Mouse (Mus musculus): Measurements from ENCODE around the gene Bcl2l12. TPM values are rescaled to one million over a fixed set of nuclear protein-coding genes. Genes with fewer than 3 reads are reported as not detected.
"Not testable (repeated sequence)": the region's sequence is repeated elsewhere in the genome, so short reads cannot be mapped to it uniquely, and the experiment has no call there.

Gene Bcl2l12
- 18.7 and 24.4 TPM in 2 replicates for total RNA-seq (2021)
- long read RNA-seq, partial matches to known transcripts = 5 of 12 reads
- long read RNA-seq, other reads (novel, unspliced or antisense) = 3 of 12 reads

DNA sequence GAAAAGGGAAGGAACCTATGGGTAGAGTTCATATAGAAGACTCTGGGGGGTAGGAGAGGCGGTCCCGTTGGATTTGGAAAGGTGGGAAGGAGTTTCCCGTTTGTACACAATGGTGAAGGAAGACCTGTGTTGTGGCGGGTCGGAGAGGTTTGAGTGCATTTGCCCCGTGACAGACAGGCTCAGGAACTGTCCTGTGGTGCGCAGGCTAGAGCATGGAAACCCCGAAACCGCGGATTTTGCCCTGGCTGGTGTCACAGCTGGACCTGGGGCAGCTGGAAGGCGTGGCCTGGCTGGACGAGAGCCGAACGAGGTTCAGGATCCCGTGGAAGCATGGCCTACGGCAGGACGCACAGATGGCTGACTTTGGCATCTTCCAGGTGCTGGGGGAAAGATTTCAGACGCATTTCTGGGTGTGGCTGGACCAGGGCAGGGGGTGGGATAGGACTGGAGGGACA lies at the start of gene Bcl2l12:
Bcl2l12 (minus strand) TSS at position 212 of the 455 bp plus-strand sequence.
- peak; percentile 70 for DNase-seq

DNA sequence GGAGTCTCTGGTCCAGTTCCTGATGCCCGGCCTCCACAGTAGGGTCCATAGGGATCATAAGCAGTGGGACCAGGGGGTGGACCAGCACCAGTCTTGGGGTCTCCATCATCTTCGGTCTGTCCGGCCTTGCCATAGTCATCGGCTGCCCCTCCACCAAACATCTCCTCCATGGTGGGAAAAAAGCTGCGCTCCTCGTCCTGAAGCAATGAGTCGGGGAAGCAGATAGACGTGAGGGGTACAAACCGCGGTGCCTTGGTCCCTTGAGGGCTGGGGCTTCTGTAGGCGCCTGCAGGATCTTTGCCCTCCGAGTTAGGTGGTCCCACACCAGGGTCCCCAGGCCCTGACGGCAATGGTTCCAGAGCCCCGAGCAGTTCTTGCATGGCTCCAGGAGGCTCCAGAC lies 49.0 kb upstream of the Bcl2l12 start:
- no peak for DNase-seq

DNA sequence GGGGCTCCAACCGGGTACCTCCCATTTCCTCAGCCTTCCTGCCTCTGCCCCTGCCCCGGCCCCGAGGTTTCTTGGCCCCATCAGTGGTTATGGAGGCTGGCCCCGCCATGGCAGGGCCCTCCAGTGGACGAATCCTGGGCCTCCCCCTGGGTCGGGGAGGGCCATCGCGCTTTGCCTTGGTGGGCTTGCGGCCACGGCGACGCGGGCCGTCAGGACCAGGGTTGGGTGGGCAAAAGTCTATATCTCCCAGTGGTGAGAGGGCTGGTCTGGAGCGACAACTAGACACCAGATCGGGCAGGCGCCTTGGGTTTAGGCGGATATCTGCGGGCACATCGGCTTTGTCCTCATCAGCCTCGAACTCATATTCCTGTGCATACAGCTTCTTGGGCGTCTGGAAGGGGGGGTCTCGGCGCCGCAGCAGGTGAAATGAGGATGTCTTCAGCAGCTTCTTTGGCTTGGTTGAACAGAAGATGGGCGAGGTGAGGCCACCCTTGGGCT lies 48.4 kb upstream of the Bcl2l12 start:
- DNase-seq = no peak

DNA sequence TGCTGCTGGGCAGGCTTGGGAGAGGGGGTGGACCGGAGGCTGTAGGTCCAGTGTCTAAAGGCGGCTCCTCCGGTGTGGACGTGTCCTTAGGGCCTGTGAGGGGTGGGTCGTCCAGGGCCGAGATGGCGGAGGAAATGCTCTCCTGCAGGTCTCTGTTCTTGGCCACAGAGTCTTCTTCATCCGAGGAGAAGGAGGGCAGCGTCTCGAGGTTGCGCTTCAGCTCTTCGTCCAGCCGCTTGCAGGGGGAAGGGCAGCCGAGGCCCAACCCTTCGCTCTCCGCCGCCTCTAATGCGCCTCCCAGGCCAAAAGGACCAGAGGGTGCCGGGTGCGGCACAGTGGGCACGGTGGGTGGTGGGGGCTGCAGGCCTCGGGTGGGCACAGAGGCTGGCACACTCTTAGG lies 47.2 kb upstream of the Bcl2l12 start:
- DNase-seq = no peak

DNA sequence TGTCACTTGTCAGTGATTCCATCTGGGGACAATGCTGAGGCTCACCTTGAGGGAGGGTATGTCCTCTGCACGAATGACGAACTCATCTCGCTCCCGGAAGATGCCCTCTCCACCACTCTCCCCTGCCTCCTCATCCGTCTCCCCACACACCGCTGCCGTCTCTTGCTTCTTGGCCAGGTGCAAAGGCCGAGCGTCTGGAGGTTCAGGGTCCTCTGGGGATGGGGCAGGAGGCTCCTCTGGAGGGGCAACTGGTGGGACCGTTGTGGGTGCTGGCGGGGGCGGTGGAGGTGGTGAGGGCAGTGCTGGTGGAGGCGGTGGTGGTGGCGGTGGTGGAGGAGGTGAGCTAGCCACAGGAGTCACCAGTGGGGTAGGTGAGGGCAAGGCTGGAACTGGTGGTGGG lies 44.8 kb upstream of the Bcl2l12 start:
- DNase-seq = no peak

DNA sequence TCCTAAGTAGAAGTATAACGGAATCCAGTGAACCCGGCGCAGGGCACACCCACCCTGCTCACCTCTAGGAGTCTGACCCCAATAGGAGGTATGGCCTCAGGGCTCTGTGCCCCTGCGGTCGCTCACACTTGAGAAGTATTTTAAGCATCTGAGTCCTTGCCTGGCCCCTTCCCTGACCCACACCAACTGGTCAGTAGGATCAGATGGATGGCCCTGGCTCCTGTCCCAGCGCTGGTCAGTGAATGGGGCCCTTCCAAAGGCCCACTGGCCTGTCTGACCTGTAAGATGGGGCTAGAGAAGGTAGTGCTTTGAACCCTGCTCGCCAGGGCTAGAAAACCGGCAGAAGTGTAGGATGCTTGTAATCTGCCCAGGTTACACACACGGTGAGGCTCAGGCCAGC lies 42.3 kb upstream of the Bcl2l12 start:
- DNase-seq = no peak

DNA sequence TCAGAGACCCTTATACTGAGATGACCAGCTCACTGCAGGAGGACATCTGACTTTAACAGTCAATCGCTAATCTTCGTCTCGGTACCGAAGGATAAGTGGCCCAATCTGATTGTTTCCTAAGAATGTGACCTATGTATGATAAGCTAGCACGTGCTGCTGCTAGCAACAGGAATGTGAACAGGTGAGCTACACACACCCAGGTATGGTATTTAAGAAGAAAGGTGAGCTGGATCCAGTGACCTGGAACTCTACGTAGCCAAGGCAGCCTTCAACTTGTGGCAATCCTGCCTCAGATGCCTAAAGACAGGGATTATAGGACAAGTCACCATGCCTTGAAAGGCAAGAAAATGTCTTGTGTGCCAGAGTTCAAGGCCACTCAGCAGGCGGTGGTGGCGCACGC lies 39.9 kb upstream of the Bcl2l12 start:
- DNase-seq = no peak

DNA sequence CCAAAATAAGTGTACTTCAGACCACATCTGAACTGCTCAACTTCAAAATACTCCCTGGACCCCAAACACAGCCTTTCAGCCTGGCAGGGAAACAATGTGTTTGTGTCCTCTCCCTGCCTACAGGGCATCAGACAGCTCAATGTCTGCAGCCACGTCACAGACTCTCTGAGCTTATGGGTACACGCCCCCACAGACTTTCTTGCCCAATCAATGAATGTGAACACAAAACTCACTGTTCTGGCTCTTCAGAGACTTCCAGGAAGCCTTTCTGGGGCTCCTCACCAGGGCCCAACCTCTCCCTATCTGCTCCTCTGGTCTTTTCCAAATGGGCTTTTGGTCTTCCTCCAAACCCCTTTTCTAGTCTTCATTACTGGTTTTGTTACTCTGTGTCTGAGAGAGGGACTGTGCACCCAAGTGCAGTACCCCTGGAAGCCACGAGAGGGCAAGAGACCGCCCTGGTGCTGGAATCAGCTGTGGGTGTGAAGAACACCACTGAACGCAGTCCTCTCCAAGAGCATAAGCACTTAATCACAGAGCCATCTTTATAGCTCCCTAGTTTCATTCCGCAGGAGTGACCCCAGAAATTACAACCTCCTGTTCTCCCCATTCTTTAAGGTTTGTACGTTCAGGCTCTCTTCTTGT lies 39.3 kb upstream of the Bcl2l12 start:
- peak; percentile 67 for DNase-seq

DNA sequence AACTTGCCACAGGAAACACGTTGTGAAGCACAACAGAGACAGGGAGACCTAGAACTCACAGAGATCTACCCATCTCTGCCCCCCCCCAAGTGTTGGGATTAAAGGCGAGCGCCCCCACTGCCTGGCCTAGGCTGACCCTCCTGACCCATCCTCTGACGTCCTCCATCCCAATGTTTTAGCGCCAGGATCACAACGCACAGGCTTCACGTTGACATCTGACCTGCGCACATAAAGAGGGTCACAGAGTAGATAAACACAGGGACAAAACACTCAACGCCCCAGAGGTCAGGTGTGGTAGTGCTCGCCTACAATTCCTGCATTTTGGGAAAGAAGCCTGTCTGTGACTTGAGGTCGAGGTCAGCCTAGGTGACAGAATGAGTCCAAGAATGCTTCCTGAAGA lies 38.2 kb upstream of the Bcl2l12 start:
- no peak for DNase-seq

DNA sequence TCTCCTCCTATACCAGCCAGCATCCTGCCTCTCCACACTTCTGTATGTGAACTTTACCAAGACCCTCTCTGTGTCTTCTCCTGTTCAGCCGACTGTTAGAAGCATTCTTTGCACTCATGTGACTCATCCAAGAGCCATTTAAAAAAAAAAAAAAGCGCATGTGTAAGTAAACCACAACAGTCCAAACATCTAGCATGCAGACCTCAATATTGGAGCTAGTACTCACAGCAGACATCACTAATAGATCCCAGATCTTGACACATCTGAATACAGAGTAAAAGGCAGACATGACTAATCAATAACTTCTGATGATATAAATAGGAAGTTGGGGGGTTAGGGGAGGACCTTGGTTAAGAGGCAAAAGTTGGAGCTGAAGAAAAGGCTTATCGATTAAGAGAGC lies 37.1 kb upstream of the Bcl2l12 start:
- DNase-seq = no peak

DNA sequence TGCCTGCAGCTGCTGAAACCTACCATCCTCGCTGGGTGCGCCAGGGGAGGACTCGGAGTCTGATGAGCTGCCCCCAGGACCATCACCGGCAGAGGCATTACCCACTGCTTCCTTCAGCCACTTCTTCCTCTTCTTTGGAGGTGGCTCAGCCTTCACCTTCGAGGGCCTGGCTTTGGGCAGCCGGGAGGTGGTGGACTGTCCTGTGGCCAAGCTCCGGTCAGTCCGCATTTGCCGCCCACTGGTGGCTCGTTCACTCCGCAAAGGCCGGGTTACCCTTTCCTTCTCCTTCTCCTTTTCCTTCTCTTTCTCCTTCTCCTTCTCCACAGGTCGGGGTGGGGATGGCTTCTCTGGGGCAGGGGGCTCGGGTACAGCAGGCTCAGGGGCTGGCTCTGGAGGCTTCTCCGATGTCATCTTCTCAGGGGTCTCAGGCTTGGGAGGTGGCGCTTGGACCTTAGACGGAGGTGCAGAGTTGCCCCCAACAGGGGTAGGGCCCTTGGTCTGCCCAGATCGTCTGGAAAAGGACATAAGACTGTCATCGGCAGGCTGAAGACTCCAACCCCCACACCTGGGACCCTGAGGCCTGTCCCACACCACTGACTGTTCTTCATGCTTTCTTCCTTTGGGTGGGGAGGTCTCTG lies 35.3 kb upstream of the Bcl2l12 start:
- DNase-seq = no peak

DNA sequence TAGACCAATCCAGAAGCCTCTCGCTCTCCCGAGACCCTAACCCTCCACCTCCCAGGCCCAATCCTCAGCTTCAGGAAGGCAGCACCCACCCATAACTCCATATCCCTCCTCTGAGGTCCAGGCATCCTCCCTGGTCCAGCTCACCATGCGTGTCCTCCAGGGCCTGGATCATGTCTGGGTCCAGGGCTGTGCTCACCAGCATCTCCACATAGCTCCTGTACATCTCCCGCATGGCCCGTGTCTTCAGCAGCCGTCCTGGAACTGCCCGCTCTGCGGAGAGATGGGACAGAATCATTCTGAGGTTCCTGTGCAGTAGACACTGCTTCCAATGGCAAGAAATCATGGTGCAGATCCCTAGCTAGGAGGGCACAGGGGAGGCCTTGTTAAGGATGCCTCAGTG lies 32.3 kb upstream of the Bcl2l12 start:
- no peak for DNase-seq

DNA sequence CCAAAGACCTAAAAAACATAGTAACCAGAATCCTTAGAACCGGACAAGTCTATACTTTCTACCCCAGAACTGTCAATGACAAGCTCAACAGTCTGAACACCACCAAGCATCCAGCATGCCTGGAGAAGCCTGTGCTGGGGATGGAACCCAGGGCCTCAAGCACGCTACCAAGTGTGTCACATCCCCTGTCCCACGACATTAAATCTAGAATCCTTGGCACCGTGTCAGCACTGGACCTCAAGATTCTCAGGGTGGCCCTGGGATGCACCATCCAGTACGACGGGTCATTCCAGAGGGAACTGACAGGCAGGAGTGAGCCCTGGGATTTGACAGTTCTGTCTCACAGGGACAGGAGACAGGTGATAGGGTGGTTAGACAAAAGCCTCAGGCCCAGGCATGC lies 31.5 kb upstream of the Bcl2l12 start:
- no peak for DNase-seq

DNA sequence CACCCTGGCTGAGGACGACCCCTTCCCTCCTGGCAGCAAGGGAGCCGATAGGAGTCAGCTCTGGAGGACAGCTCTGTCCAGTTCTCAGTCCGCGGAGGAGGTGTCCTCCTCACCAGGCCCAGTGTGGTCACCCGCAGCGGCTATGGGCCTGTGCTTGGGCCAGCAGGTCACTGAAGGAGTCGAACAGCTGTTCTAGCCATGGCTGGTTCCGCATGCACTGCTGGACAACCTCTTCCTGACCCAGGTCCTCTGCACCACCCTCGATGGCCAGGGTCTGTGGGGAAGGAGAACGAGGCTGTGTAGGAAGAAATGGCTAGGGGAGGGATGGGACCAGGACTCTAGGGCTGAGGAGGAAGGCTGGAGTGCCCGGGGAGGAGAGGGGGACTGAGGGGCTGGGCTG lies 29.8 kb upstream of the Bcl2l12 start:
- no peak for DNase-seq

DNA sequence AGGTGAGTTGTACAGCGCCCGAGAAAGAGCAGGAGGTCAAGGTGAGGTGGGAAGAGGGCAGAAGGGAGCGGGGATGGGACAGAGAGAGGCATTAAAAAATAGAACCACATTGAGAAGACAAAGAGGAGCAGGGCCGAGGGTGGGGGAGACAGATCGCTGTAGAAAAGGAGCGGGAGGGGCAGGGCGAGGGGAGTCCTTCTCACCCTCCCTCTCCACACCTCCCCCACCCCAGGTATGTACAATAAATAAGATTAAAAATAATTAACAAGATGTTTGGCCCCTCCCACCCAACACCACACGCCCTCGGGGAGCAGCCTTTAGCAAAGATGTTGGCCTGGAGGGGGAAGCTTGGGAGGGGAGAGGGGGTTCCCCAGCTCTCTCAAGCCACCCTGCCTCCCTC lies 29.2 kb upstream of the Bcl2l12 start:
- no peak for DNase-seq

DNA sequence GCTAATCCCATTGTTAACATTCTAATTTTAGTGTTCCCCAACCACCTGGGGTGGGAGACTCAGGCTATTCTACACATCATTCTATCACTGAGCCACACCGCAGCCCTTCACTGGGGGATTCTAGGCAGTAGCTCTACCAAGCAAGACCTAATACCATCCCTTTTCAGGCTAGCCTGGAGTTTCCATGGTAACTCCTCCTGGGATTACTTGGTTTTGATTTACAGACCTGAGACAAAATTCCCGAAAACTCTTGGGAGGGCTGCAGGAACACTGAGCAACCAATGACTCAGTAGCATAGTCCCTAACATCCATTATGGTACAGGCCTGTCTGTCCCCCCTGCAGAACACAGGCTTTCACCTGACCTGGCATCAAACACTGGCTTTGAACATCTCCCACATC lies 27.7 kb upstream of the Bcl2l12 start:
- no peak for DNase-seq

DNA sequence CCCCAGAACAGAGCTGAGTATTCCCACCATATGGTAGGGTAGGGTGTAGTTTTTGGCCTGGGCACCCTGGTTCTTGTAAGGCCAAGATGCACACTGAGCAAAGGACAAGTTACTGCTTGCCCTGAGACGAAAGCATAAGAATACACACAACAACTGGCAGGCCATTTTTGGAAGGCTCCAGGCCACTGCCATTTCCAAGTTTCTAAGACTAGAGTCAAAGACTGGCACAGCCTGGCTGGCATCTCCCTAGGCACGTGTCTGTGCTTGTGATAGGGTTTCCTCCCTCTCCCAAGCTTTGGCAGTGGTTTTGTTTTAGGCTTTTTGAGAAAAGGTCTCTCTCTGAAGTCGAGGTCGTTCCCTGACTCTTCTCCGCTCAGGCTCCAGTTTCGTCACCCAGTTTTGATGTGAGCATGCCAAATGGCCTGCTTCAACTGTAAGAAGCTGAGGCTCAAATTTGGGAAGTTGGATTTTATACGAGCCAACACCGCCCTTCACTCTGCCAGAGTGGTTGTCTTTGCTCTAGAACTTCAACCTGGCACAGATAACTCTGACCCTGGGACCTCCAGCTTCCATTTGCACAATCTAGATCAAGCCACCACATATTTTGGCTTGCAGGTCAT lies 27.2 kb upstream of the Bcl2l12 start:
- peak; percentile 58 for DNase-seq

DNA sequence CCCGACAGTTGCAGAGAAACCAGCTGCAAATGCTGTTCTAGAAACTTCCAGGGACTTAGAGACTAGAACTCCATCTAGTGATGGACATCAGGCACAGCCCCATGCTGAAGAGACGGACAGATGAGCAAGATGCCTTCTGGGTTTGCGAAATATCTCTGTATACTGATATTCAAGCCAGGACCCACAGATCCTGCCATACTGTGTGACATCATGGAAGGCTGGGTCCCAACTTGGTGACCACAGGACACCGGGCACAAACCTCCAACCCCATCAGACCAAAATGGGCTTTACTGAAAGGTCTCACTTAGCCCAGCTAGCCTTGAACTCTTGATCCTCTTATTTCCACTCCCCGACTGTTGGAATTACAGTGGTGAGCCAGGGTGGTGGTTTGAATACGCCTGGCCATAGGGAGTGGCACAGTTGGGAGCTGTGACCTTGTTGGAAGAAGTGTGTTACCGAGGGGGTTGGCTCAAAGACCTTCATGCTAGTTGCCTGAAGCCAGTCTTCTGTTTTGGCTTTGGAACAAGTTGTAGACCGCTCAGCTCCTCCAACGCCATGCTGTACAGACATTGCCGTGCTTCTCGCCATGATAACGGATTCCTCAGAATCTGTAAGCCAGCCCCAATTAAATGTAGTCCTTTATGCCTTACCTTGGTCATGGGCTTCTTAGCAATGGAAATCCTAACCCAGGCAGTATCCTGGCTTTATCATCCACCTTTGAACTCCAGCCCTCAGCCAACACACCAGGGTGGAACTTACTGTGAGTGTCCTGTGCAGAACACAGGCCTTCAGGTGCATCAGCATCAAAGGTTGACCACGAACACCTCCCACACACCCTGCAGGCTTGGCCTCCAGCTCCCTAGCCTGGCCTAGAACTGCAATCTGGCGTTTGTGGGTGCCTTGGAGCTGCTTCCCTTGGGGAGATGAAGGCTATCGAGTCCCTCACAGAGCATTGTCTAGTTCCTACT lies 26.1 kb upstream of the Bcl2l12 start:
- DNase-seq = no peak

DNA sequence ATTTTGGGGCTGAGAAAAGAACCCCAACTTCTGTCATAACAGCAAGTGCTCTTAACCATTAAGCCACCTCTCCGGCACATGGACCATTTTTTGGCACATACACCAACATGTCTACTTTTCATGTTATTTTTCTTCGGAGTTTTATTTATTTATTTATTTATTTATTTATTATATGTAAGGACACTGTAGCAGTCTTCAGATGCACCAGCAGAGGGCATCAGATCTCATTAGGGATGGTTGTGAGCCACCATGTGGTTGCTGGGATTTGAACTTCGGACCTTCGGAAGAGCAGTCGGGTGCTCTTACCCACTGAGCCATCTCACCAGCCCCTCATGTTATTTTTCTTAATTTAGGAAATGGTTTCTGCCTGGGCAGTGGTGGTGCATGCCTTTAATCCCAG lies 25.2 kb upstream of the Bcl2l12 start:
- not testable (repeated sequence) for DNase-seq

DNA sequence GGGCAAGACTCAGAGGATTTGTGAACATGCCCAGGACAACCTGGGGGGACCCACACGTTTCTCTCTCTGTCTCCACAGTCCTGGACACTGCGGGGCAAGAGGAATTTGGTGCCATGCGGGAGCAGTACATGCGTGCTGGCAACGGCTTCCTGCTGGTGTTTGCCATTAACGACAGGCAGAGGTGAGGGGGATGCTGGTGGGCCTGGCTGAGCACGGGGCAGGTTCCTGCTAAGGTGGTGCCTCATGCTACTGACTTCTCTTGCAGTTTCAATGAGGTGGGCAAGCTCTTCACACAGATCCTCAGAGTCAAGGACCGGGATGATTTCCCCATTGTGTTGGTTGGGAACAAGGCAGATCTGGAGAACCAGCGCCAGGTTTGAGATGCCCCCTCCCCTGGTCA lies 21.7 kb upstream of the Bcl2l12 start:
- DNase-seq = no peak

DNA sequence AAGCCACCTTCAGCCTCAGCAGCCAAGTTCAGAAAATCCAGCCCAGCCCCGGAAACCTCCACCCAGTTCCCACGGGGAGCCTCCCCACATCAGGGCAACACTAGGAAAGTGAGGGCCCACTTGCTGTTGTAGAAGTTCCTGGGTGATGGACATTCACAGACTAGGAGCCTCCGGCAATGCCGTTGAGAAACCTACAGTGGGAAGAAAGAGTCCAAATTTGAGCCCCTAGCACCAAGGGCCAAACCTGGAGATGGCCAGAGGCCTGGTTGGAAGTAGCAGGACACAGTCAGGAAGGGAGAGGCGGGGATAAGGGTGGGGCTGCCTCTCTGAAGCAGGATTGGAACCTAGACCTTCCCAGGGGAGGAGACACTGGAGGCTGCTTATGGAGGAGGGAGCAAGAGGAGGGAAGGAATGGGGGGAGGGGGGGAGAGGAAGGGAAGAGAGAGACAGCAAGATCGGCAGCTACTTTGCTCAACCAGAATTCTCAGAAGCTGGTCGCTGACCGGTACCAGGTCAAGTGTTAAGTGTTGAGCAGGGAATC lies 20.6 kb upstream of the Bcl2l12 start:
- peak; percentile 52 for DNase-seq

Measured in adrenal gland, postnatal 25 days (tissue).